Mouse (Mus musculus): ENCODE measurements around the gene Sema6b.

Sema6b gene

DNA sequence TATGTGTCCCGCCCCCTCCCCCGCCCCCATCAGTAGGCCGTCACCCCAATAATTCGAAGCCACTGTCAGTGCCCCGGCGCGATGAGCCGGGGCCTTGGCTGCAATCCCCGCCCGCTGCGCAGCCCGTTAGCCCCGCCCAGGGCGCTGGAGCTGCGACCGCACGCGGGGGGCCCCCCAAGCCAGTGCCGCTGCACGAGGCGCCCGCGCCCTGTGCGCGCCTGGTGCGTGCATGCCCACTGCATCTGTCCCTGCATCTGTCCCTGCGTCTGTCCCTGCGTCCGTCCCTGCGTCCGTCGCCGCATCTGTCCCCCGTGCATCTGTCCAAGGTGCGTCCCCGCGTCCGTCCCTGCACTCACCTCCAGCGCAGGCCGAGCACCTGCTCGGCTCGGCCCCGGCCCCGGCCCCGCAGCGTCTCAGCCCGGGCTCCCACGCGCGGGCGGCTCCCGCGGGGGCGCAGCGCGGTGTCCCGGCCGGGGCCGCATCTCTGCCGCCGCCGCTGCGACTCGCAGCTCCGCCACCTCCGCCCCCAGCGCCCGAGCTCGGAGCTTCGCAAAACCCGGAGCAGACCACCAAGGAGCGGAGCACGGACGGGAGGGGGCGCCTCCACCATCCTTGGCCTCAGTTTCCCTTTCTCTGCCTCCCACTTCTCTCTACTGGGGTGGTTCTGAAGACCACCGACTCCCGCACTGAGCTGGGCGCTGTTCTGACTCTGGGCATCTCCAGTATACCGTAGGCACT, at the start of gene Sema6b:
Sema6b (minus strand) TSS at position 486 of the 738 bp plus-strand sequence.
- DNase-seq: no peak

DNA sequence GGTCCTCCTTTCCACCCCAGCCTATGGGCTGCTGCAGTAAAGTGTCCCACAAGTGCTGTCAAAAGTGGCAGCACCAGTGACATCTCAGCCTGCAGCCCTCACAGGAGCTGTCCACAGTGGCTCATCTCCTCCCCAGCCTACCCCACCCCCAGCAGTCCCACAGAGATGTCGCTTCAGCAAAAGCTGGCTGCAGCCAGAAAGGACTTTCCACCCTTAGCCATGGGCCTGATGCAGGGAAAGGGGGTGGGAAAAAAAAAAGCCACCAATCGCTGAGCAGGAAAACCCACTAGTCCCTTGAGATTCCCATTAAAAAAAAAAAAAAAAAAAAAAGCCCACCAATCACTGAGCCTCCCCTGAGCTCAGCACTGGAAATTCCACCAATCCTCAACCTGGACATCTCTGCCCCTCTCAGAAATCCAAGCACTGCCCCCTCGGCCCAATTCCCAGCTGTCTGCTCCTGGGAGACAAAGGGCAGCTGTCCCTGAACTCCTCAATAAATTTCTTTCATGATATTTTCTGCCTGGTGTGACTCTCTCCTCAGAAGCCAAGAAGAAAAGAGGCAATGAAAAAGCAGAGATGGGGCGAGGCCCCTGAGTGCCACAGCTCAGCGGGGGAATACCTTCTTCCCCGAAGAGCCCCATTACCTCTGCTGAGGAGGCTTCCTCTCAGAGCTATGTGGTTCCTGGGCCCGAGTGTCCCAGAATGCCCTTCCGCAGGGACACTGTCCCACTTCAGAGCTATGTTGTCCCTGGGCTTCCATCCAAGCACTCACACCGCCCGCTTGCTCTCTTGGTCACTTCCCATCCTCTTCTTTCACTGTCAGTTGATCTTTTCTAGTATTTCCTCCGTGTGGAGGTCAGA, 45.4 kb upstream of the Sema6b start:
- peak; percentile 72 for DNase-seq

DNA sequence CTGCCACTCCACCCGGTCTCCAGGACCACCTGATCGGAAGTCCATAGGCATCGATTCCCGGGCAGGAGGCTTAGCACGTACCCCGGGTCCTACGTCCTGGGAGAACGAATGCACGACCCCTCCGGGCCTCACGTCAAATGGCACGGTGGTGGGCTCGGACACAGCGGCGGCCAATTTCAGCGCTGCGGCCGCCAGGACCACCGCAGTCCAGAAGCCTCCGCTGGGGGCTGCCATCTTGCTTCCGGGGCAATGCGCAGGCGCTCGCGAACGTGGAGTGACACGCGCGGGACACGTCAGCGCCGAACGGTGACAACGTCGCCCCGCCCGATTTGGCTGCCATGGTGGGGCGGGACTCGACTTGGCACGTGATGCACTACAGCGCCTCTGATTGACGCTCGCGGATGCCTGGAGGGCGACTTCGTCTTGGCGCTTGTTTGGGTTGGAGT, 43.5 kb upstream of the Sema6b start, which contains the start of gene Mydgf:
Mydgf (minus strand) TSS at position 263 of the 446 bp plus-strand sequence.
- peak; percentile 97 for DNase-seq

DNA sequence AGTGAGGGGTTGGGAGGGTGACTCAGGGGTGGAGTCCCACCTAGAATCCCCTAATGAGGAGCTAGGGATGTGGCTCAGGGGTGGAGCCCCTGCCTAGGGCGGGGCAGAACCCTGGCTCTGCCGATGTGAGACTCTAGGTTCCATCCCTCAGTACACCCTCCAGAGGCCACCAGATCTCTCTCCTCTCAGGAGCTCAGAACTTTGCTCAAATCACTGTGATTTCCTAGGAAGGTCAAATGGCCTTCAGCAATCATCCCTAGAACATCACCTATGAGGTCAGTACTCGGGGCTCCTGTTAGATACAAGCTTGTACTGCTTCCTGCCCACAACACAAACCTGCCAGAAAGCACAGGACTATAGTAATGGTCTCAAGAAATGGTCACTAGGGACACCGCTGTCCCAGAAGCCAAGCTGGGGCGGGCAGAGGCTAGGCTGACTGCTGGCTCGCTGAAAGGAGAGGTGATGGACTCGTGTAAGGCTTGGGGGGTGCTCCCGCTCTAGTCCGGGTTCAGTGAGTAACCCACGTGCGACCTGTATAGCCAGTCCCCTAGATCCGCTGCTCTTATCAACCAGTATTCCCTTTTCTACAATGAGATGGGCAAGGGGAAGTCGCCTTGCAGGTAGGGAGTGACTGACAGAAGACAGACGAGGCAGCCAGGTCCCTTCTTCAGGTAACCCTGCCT, 43.0 kb upstream of the Sema6b start:
- no peak for DNase-seq

DNA sequence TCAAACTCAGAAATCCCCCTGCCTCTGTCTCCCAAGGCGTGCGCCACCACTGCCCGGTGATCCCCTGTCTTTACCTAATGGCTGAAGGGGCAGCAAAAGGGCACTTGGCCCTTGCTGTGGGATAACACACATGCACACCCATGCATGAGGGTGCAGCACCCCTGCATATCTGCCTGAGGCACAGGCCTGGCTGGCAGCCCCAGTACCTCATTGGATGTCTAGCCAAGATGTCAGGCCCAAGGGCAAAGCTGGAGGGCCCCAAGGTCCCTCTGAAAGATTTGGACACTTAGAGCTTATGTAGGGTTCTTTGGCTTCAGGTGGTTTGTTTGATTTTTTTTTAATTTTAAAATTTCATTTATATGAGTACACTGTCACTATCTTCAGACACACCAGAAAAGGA, 35.3 kb upstream of the Sema6b start:
- DNase-seq: no peak

DNA sequence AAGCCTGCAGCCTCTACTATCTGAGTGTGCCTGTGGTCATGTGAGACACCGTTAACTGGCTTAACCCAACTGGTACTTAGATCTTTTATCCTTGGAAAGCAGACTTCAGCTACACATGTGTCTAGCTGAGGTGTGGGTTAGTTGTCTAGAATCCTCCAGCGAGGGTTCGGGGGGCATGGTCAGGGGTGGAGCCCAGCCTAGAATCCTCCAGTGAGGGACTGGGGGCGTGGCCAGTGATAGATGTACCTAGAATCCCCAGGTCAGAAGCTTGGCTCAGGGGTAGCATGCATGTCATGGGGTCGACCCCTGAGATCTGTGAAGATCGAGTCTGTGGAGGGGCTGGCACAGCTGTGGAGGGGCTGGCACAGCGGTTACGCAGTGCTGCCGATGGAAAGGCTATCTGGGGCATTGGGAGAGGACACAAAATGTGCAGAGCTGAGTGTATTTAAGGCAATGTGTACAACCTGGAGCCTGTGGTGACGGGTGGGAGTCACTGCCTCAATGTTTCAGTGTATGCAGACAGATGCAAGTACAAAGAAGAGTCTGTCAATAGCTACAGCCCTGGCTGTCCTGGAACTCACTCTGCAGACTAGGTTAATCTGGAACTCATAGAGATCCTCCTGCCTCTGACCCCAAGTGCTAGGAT, 33.4 kb upstream of the Sema6b start:
- DNase-seq: no peak

DNA sequence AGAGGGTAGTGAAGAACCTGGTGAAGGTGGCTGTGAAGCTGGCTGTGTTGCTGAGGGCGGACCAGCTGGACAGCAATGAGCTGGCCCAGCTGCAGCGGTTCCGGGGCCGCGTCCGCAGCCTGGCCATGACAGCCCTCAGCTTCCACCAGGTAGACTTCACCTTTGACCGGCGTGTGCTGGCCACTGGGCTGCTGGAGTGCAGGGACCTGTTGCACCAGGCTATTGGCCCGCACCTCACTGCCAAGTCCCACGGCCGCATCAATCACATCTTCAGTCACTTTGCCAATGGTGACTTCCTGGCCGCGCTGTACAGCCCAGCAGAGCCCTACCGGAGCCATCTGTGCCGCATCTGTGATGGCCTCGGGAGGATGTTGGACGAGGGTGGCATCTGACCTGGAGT, 31.7 kb upstream of the Sema6b start:
- DNase-seq: no peak

DNA sequence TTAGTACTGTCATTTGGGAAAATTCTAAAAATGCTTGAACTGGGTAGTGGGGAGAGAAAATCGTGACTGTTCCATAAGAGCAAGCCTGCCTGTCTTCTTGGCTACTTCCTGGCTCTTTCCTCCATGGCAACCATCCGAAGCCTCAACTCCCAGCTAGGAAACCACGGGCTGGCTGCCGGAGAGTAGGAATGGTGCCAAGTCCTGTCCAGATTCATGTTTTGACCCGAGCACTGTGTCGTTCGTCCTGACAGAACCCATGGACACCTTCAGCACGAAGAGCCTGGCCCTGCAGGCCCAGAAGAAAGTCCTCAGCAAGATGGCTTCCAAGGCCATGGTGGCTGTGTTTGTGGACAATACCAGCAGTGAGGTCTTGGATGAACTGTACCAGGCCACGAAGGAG, 31.3 kb upstream of the Sema6b start:
- DNase-seq: no peak

DNA sequence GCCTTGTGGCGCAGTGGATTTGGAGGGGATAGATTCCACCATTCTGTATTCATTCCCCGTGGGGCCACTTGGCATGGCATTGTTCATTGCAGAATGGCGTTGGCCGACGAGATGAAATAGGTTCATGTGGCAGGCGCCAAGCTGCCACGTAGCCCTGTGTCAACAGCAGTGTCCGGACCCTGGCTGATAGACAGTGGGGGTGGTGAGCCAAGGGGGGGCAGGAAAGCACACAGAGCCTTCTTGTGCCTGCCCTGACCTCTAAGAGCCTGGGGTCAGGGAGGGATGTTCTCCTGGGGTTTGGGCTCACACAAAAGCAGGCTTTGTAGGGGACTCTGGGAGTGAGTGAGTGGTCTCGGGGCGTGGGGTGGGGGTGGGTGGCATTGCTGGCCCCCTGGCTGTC, 30.5 kb upstream of the Sema6b start:
- no peak for DNase-seq

DNA sequence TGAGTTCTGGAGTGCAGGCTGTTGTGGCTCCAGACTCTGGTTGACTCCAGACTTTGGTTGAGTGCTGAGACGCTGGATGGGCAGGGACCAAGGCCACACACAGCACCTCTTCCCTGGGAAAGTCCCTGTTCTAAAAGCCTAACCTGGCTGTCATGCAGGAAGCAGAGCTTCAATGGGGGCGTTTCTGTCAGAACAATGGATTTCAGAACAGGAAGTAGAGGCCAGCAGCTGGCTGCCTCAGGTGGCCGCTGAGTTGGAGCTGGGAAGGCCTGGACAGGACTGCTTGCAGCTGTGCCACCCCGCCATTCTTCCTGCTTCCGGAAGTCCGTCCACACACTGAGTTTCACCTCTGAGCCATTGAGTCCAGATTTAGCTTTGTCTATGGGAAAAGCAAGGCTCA, 29.7 kb upstream of the Sema6b start:
- DNase-seq: peak; percentile 49

DNA sequence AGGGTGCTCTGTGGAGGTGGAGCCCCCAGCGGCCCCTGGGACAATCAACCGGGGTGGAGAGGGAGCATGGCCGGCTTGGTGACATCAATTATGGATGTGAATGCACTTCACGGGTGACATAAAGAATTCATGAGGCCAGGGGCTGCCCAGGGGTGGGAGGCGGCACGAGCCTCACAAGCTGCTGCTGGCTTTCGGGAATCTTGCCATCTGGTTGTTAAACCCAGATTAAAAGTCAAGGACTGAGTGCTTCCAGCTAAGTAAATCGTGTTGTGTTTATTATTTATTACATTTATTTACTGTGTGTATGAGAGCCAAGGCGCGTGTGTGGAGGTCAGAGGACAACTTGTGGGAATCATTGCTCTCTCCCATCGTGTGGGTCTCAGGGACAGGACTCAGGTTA, 25.5 kb upstream of the Sema6b start:
- no peak for DNase-seq

DNA sequence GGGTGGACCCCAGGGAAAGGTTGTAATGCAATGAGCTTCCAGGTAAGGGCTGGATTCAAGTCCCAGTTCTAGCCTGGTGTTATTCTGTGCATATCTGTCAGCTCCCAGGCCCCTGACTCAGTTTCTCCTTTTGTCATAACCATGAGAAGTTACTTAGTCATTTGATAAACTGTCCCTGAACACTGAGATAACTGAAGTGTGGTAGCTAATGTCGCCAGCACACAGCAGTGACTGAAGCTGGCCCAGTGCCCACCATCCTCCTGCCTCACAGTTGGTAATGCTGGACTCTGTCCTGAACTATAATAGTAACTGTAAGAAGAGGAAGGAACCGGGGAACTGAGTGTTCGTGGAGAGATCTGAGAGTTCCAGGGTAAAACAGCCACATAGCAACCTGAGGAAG, 24.4 kb upstream of the Sema6b start:
- DNase-seq: no peak

DNA sequence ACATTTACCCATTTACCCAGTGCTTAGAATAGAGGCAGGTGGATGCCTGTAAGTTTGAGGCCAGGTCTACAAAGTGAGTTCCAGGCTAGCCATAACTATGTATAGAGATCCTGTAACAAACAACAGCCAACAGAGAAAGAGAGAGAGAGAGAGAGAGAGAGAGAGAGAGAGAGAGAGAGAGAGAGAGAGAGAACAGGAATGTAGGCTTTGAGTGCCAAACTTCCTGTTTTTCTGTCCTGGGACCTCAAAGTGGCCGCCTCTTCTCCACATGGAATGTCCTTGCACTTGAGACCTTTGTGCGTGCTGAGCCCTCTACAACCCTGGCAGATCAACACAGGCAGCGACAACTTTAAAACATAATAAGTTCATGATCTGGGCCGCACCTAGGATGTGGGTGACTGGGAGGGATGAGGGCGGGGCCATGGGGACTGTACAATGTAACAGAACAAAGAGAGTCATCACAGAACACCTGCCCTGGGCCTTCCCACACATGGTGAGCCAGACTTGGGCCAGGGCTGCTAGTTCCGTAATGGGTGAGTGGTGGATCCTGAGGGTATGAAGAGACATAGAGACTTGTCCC, 23.5 kb upstream of the Sema6b start:
- DNase-seq: no peak

DNA sequence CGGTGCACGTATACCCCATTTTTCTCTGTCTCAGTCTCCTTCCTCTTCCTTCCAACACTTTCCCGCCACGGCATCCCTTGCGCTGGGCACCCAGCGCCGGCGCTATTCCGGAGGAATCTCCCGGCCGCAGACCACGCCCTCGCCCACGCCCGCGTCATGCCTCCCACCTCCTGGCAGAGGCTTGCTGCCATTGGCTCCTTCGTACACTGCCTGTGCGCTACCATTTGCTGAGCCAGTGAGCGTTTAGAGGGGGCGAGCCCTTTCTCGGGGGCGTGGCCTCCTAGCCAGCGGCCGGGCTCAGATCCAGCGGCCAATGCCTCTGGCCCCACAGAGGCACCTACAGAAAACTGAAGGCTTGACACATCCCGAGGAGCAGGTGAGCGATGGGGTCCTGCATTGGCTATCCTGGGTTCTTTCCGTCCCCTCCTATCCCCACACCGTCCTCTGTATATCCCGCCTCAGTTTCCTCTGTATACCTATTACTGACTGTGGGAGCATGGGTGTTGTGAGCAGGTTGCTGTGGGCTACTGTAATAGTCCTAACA, 22.2 kb upstream of the Sema6b start, which contains the start of gene Tnfaip8l1:
Tnfaip8l1 (plus strand) TSS at position 247 of the 544 bp plus-strand sequence.
- DNase-seq: peak; percentile 96

DNA sequence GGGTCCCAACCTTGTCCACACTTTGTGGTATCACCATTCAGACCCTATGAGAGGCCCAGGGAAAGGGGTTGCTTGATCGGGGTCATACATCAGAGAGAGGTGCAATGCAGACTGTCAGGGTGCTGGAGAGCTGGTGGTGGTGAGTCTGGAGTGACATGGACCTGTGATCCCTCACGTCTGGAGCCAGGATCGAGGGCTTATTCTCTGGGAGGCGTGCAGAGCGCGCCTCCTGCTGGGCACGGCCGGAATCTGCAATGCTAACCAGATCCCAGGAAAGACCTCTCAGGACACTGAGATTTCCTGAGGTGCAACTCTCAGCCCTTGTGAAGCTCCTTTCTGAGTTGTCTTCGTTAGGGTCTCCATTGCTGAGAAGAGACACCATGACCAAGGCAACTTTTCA, 19.6 kb upstream of the Sema6b start:
- DNase-seq: peak; percentile 76

DNA sequence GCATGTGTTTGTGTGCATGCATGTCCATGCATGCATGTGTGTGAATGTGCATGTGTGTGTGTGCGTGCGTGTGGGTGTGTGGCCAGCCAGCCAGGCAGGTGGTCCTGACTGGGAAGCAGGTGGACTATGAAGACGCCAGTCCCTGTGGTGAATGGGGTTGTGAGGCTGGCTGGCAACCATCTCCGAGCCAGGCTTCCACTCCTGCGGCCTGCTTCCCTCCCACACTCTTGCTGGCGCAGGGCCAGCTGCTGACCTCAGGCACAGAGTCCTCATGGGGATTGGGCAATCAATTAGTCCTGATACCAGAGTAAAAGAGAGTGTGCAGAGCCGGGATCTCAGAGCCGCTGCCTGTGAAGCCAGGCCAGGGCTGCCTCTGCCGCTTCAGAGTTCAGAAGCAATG, 13.5 kb upstream of the Sema6b start:
- no peak for DNase-seq

DNA sequence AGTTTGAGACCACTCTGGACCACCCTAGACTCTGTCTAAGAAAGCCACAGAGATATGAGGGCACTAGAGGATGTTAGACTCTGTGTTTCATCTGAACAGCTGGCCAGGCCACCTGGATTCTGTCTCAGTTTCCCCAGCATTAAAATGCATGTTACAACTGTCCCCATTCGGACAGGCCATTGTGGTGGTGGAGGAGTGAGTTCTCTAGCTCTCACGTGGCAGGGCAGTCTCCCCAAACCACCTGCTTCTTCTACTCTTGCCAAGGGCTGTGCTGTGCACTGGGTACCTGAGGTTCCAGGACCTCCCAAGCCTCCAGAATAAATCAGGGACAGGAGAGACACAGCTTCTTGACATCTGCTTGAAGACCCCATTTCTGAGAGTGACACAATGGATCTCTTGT, 9.8 kb upstream of the Sema6b start:
- no peak for DNase-seq

DNA sequence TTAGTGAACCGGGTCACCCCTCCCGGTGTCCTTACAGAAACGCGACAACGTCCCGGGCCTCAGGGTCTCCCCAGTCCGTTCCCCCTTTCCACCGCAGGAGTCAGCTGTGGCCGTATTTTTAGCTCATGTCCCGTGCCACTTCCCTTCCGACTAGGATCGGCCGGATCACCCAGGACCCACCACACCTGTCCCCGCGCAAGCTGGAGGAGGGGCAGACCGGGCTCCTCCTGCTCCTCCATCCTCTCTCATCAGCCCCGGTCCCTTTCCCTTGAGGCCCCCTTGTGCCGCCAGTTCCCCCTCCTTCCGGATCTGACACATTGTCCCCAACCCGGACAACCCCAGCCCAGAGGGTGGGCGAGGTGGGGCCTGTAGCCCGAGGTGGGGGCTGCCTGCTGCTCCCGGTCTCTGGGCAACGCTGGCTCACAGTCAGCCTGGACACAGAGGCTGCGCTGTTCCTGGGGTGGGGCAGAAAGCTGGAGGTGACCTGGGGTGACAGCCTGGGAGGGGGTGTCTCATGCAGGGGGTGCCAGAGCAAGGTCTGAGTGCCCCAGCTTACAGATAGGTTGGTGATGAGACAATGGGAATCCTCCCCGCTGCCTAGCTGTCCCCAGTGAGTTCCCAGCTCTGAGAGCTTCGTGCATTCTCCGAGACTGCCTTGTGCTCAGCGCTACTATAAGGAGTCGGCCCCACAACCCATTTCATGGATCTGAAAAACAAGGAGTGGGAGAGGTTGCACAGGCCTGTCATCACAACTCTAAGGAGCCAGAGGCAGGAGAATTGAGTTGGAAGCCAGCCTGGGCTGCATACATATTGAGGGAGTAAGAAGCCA, 8.9 kb upstream of the Sema6b start:
- no peak for DNase-seq

DNA sequence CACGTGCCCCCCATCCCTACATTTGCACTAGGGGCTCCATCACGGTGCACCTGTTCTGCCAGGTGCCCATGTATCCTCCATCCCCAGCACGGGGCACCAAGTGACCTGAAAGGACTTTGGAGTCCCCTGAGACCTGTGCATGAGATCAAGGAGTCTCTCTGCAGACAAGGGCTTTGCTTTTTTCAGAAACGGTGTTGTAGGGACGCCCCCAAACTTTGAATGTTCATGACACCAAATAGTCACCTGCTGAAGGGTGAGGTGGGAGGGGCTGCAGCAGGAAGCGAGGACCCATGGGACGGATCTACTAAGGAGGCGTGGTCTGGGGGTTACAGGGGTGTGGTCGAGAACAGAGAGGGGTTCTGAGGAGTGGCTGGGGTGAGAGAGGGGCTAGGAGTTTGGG, 8.1 kb upstream of the Sema6b start:
- DNase-seq: no peak

DNA sequence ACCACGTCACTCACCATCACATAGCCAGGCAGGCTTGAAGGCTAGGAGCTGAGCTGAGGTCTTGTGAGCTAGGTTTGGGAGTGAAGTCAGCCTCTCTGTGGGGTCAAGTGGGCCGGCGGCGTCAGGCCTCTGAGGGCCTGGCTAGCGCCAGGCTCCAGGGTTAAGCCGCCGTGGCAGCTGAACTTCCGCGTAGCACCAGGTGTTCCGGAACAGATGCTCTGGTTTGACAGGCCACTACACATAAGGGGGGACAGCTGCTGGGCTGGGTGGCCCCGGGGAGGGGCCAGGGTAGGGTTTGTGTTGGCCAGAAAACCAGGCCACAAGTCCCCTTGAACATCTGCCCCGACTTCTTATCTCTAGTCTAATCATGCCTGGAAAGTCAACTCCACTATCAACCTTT, 7.3 kb upstream of the Sema6b start:
- no peak for DNase-seq

DNA sequence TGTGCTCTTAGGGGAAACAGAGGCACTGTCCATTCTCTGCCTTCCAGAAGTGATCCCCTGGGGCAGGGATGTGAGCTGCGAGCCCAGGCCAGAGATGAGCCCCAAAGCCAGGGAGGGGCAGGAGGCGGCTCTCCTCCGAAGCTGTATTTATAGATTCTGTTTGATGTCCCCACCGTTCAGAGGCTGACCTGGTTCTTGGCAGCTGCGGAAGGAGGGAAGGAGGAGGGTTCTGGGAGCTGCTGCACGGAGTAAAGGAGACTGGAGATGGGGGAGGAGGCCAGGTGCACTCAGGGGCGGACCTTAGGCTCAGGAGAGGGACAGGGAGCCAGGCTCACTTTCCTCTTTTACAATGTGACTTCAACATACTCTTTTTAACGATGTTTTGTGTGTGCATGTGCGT, 6.0 kb upstream of the Sema6b start:
- DNase-seq: no peak

All from kidney, adult 9 months (tissue).